Mouse (Mus musculus) urinary bladder, postnatal 4 days (tissue): ENCODE measurements around the gene Hoxd11.
A peak's percentile ranks its signal among the peaks of the same experiment; 100 is the strongest.

Source experiments
- DNase-seq, 2 experiments: peaks; one replicate each; pipeline ENCODE4 v3.0.0; 2021 to 2022; ENCODE audit warnings: low spot score in 2 of 2

Hoxd11 gene

DNA sequence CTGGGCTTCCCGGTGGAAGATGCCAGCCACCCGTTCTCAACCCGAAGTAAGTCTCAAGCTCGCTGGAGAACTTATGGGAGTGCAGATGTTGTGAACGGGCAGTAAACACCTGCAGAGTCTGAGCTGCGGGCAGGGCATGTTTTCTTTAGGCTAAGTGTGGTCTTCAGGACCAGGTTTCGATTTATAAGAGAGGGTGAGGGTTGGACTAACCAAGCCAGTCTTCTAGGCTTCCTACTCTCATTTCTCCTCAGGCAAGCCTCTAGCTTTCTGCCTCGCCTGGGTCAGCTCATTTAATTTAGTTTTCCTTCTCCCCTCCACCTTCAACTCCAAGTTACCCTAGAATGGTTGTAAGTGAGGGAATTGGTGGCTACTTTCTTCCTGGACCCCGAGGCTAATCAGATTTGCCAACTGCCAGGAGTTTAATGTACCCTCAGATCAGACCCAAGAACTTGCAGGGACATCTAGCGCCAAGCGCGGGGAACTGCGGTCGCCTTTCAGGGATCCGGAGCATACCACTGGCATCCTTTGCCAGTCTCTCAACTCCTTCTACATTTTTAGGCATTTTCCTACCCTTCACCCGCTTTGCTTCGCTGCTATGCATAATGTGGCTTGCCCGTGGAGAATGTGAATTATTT, 15.9 kb upstream of the Hoxd11 start:
- DNase-seq, result no peak

GRCm38 (mm10) chr2:74666411-74666810, 12.9 kb upstream of the Hoxd11 start:
- DNase-seq, result no peak

- no peak for DNase-seq
Observed at GRCm38 (mm10) chr2:74667191-74667841, 12.0 kb upstream of the Hoxd11 start.

GRCm38 (mm10) chr2:74667842-74668357, 11.5 kb upstream of the Hoxd11 start, which contains the start of gene Hoxd13:
TSS of gene Hoxd13 (plus strand) at chr2:74668310.
- DNase-seq, result peak in 1 of 2 experiments; percentile 41

DNA sequence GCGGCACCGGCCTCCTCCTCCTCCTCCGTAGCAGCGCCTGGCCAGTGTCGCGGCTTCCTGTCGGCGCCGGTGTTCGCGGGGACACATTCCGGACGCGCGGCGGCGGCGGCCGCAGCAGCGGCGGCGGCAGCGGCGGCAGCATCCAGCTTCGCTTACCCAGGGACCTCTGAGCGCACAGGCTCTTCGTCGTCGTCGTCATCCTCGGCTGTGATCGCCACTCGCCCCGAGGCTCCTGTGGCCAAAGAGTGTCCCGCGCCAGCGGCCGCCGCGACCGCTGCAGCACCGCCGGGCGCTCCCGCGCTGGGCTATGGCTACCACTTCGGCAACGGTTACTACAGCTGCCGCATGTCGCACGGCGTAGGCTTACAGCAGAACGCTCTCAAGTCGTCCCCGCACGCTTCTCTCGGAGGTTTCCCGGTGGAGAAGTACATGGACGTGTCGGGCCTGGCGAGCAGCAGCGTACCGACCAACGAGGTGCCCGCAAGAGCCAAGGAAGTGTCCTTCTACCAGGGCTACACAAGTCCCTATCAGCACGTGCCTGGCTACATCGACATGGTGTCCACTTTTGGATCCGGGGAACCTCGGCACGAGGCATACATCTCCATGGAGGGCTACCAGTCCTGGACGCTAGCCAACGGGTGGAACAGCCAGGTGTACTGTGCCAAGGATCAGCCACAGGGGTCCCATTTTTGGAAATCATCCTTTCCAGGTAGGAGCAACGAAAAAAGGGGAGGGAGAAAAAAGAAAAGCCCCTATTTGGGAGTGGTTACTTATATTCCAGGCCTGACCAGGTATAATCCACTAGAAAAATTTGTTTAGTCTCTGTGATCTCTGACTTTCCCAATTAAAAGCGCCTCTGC, 10.8 kb upstream of the Hoxd11 start:
- DNase-seq, result peak in 1 of 2 experiments; percentile 22

- no peak for DNase-seq
Observed at GRCm38 (mm10) chr2:74669230-74669578, 10.2 kb upstream of the Hoxd11 start.

DNA sequence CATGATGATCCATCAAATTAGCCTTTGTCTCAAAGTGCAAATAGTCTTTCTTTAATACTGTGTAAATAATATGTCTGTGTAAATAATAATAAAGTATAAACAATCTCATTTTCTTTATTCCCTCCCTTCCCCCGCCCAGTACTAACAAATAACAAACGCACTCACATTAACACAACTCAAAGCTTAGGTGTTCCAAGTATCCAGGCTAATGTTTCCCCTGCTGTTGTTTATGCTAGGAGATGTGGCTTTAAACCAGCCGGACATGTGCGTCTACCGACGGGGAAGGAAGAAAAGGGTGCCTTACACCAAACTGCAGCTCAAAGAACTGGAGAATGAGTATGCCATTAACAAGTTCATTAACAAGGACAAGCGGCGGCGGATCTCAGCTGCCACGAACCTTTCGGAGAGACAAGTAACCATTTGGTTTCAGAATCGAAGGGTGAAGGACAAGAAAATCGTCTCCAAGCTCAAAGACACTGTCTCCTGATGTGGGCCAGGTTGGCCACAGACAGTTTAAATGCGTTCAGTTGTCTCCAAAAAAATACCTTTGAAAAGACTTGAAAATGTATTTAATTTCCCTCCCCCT, 9.6 kb upstream of the Hoxd11 start:
- no peak for DNase-seq

DNA sequence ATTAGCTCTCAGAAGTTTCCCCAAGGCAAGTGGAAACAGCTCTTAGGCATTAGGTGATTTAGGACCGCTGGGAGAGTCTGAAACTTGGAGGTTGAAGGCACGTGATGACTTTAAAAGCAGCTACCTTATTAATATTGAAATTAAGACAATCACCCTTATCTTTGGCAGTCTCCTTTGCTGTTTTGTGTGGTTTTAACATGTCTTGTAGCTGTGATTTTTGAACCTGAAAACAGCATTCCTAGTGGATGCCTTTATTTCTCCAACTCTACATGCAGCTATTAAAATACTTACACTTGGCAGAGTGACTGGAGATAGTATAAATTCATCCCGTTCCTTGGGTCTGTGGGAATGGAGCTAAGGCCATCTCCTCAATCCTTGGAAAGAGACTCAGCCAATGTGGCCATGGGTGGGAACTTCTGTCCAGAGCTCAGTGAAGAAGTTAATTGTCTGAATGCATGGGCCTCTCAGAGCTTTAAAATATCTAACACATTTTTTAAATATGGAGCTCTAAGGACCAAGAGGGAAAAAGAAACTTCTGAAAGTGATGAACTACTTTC, 8.6 kb upstream of the Hoxd11 start:
- no peak for DNase-seq

- DNase-seq, result no peak
Observed at GRCm38 (mm10) chr2:74671847-74672246, 7.5 kb upstream of the Hoxd11 start.

- DNase-seq, result peak in 1 of 2 experiments; percentile 50
Observed at GRCm38 (mm10) chr2:74672481-74673362, 6.6 kb upstream of the Hoxd11 start.

- no peak for DNase-seq
Observed at GRCm38 (mm10) chr2:74673835-74674425, 5.4 kb upstream of the Hoxd11 start.

- DNase-seq, result peak in 1 of 2 experiments; percentile 58
Observed at GRCm38 (mm10) chr2:74674881-74675665, 4.3 kb upstream of the Hoxd11 start, which contains the start of gene Hoxd12. TSS of gene Hoxd12 (plus strand) at chr2:74675013.

GRCm38 (mm10) chr2:74675666-74676282, 3.6 kb upstream of the Hoxd11 start:
- peak in 1 of 2 experiments; percentile 58 for DNase-seq

- no peak for DNase-seq
Observed at GRCm38 (mm10) chr2:74676376-74677052, 2.8 kb upstream of the Hoxd11 start.

DNA sequence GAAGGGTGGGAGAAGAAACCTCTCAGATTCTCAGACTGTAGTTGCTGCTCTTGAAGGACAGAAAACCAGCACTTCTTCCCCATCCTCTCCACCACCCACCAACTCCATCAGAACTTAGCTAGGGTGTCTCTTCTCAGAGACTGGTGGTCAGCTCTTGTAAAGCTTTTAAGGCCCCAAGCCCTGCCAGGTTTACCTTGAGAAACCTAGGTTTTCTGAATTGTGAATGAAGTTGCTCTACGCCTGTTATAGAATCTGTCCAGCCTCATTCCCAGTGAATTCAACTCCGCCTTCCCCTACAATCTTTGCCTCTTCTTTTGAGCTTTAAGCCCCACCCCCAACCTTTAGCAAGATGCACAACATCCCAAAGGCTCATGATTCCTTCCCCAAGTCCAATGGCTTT, 2.3 kb upstream of the Hoxd11 start:
- no peak for DNase-seq

DNA sequence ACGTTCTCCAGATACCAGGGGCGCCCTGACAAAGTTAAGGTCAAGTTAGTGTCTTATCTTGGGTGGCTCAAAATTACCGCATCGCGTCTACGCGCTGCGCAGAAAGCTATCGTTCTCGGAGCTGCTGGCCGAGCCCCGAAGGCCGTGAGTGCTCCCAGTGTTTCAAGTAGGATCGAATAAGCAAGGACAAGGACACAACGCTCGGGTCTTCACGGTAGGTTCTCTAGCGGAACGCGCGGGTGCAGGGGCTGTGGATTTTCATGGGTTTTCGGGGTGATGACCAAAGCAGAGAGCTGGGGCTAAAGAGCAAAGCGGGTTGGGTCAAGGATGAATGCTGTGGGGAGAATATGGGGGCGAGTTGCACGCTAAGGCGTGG, 227 bp downstream of the Hoxd11 start:
- peak in 1 of 2 experiments; percentile 60 for DNase-seq

GRCm38 (mm10) chr2:74679980-74680379, 623 bp downstream of the Hoxd11 start:
- DNase-seq, result no peak
